Comparison of ENCODE assay signal across 9 mouse cellular contexts in the genomic region with DNA sequence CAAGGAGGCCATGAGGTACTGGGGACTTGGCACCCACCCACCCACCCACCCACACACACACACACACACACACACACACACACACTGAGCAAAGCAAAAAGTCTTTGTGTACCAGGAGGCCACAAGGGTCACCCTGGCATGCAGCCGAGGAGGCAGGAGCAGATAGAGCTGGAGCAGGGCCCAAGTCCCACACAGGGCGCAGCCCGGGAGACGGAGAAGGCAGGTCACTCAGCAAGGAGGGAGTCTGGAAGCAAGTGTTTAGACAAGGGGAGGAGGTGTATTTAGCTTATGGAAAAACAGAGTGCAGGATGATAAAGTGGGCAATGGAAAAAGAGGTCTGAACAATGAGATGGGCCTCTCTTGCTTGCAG. TPM values are rescaled to one million over a fixed set of nuclear protein-coding genes. Genes with fewer than 3 reads are reported as not detected.
DNase-seq lines count a peak whose midpoint lies in the region; ATAC-seq lines count a peak whose summit lies in the region.
"Had no signal": no experiment of that assay in that cellular context is flagged by ENCODE, and none has a peak within 500 bp of the region (broad histone marks: within the 10 kb centered on the region; RNA-seq: fewer than 3 reads in every experiment).

No protein-coding gene starts in this region.

- H3K27me3 ChIP-seq in liver, embryonic 12.5 days (replicated peaks): no peaks in the 10 kb centered on the region
- H3K27me3 ChIP-seq in heart, embryonic 16.5 days (ENCODE audit: control insufficient read depth, insufficient read depth, low read length): no peaks in the 10 kb centered on the region
- no peaks in the 10 kb centered on the region for H3K27me3 ChIP-seq in neural tube, embryonic 13.5 days

- no peak overlapping the region for H3K4me3 ChIP-seq in liver, embryonic 12.5 days
- no peak overlapping the region for H3K4me3 ChIP-seq in heart, embryonic 16.5 days (ENCODE audit: low read length)
- no peak overlapping the region for H3K4me3 ChIP-seq in neural tube, embryonic 13.5 days
- H3K4me3 ChIP-seq: heart, adult 2 months had no signal

- H3K9ac ChIP-seq in liver, embryonic 12.5 days: no peak overlapping the region
- no peak overlapping the region for H3K9ac ChIP-seq in heart, embryonic 16.5 days (ENCODE audit: low read length)
- no peak overlapping the region for H3K9ac ChIP-seq in neural tube, embryonic 13.5 days

- no peaks in the 10 kb centered on the region for H3K9me3 ChIP-seq in liver, embryonic 12.5 days (replicated peaks)
- H3K9me3 ChIP-seq in heart, embryonic 16.5 days (replicated peaks; ENCODE audit: control insufficient read depth, low read length): no peaks in the 10 kb centered on the region
- H3K9me3 ChIP-seq in neural tube, embryonic 13.5 days: no peaks in the 10 kb centered on the region

- DNase-seq in adrenal gland, adult (ENCODE audit: inconsistent age in 2 of 2, low spot score in 1 of 2): peak; percentile 42 to 62
- DNase-seq in adrenal gland, postnatal 4 days (ENCODE audit: low spot score in 2 of 2): no peak
- peak; percentile 21 for DNase-seq in liver
- DNase-seq in layer of hippocampus, adult 9-11 months: no peak
- no peak for DNase-seq in cerebellum, adult 11 months

- no peaks in the 10 kb centered on the region for H3K36me3 ChIP-seq in liver, embryonic 12.5 days
- H3K36me3 ChIP-seq in heart, embryonic 16.5 days (ENCODE audit: control insufficient read depth, insufficient read depth): no peaks in the 10 kb centered on the region
- H3K36me3 ChIP-seq in neural tube, embryonic 13.5 days: no peaks in the 10 kb centered on the region

- no peak for ATAC-seq in liver, embryonic 12.5 days
- ATAC-seq in heart, embryonic 16.5 days (replicated peaks; ENCODE audit: extremely low read depth, insufficient read depth, low FRiP score): peak; percentile 82
- ATAC-seq in neural tube, embryonic 13.5 days (ENCODE audit: low read depth): peak; percentile 60

- WGBS in liver, embryonic 12.5 days (ENCODE audit: insufficient replicate concordance): 64% methylated on average over 4 of the region's 4 CpGs
- 11% methylated on average over 4 of the region's 4 CpGs for whole genome bisulfite sequencing in heart, embryonic 16.5 days
- 49% methylated on average over 4 of the region's 4 CpGs for WGBS in neural tube, embryonic 13.5 days

- no peak overlapping the region for H3K4me2 ChIP-seq in liver, embryonic 12.5 days
- no peak overlapping the region for H3K4me2 ChIP-seq in heart, embryonic 16.5 days (ENCODE audit: low read depth, low read length)
- H3K4me2 ChIP-seq in neural tube, embryonic 13.5 days: no peak overlapping the region

- no peak overlapping the region for H3K27ac ChIP-seq in liver, embryonic 12.5 days
- no peak overlapping the region for H3K27ac ChIP-seq in heart, embryonic 16.5 days (ENCODE audit: low read length)
- H3K27ac ChIP-seq in neural tube, embryonic 13.5 days (replicated peaks): 0 out of 2 replicates have a peak overlapping the region, but pooled peaks have one; percentile 1
- H3K27ac ChIP-seq: heart, adult 2 months had no signal

- H3K4me1 ChIP-seq in liver, embryonic 12.5 days: no peaks in the 10 kb centered on the region
- peaks cover 5% of the 10 kb centered on the region; the same call in 1 of the 2 replicates for H3K4me1 ChIP-seq in heart, embryonic 16.5 days (ENCODE audit: control insufficient read depth, insufficient read depth, low read length)
- peaks cover 39% of the 10 kb centered on the region for H3K4me1 ChIP-seq in neural tube, embryonic 13.5 days (replicated peaks)

RNA-seq across cellular contexts. Expression of gene Kcnd3, which starts 48.1 kb away (rescaled TPM):
- total RNA-seq in adrenal gland, postnatal 4 days (2021): 10 to 100 TPM in 1 of 2 experiments, 1 to 10 TPM in 1; 9.5 to 10.1 TPM
- polyA plus RNA-seq in liver, embryonic 12.5 days (2016; fragmentation: Nextera tagmentation; extraction: Ambion mirVana): 0.20 and 0.26 TPM in 2 replicates
- 0.51 and 0.62 TPM in 2 replicates for polyA plus RNA-seq in heart, embryonic 16.5 days (2015; fragmentation: Nextera tagmentation; extraction: Ambion mirVana)
- polyA plus RNA-seq in neural tube, embryonic 13.5 days (2015; fragmentation: Nextera tagmentation; extraction: Ambion mirVana): 4.4 and 4.6 TPM in 2 replicates

Comparison
In these comparisons a context has a peak if more than half of its experiments do, and no peak if none do; other contexts are left out.
1. DNase-seq: peak in adrenal gland, adult (2 of 2) and liver (single experiment); none in adrenal gland, postnatal 4 days (0 of 2), layer of hippocampus, adult 9-11 months (single experiment) and cerebellum, adult 11 months (single experiment).